Mouse (Mus musculus) T-cell, adult 2 months (primary cell): ENCODE results near the gene Hexdc.

Experiments used
- DNase-seq: peaks from one replicate; pipeline ENCODE4 v3.0.0; 2022; ENCODE audit warnings: low spot score

Hexdc gene

DNA sequence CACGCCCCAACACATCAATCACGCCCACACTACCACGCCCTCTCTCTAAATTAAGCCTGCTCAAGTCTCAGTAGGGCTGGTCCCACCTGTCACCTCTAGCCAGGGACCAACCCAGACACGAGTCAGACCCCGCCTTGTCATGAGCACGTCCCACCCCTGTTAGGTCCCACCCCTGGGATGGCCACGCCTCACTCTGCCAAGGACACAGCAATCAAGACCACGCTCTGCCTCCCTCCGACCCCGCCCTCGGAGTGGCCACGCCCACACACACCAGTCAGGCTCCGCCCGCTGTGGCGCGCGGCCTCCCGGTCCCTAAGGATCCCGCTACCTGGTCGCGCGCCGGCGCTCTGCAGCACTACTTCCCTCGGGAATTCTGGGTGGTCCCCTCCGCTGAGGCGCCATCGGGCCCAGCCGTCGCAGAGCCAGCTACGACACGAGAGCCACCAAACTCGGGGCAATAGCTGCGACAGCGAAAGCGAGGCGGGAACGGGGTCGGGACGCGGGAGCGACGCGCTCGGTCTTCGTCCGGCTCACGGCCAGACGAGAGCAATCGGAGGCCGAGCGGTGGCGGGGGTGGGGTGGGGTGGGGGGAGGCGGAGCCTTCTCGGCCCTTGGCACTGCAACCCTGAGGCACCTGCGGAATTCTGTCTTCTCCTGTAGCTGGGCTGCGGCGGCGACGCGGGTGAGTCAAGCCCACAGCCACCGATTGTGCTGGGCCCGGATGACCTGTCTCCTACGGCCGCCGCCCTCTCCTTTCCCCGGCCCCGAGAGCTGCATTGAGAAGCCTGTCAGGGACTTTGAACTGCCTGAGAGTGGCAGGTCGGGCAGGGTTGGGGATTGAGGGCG lies at the start of gene Hexdc, which contains the start of gene Ogfod3:
Hexdc (plus strand) TSS at position 273 of the 846 bp plus-strand sequence.
Ogfod3 (minus strand) TSS at position 551 of the 846 bp plus-strand sequence.
- DNase-seq = peak; percentile 93

DNA sequence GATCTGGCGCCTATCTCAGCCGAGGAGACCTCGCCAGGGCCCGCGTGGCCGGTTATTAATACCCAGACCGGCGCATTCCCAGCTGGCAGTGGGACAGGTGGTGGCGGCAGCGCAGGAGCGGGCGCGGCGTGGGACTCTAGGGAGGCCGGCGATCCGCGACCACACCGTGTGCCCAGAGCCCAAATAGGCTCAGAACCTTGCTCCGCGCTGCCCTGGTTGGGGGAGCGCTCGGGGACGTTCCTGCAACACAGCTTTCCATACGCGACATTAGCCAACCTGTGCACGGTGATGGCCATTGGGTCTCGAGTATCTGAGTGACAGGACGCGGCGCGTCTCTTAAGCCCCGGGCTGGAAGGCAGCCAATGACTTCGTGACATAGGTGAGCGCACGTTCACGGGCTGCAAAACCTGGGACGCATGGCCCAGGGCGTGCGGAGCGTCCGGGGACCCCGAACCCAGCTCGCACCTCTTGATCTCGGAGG lies 47.8 kb upstream of the Hexdc start:
- no peak for DNase-seq

DNA sequence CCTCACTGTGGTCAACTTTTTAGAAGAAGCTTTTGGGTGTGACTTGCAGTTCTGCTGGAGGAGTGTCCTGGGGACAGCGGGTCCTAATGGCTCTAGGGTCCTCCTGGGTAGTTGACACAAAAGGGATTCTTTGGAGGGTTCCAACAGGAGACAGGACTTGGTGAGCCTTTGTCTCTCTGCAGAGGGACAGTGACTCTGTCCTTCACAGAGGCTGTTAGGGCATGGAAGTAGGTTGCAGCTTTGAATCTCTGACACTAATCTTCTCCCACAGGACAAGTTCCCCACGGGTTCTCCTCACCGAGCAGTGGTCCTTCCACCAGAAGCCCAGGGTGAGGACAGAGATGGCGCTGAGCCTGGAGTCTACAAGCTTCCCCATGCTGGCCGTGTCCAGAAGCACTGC lies 44.3 kb upstream of the Hexdc start, which contains the start of gene Uts2r:
Uts2r (plus strand) TSS at position 301 of the 400 bp plus-strand sequence.
- DNase-seq = no peak

DNA sequence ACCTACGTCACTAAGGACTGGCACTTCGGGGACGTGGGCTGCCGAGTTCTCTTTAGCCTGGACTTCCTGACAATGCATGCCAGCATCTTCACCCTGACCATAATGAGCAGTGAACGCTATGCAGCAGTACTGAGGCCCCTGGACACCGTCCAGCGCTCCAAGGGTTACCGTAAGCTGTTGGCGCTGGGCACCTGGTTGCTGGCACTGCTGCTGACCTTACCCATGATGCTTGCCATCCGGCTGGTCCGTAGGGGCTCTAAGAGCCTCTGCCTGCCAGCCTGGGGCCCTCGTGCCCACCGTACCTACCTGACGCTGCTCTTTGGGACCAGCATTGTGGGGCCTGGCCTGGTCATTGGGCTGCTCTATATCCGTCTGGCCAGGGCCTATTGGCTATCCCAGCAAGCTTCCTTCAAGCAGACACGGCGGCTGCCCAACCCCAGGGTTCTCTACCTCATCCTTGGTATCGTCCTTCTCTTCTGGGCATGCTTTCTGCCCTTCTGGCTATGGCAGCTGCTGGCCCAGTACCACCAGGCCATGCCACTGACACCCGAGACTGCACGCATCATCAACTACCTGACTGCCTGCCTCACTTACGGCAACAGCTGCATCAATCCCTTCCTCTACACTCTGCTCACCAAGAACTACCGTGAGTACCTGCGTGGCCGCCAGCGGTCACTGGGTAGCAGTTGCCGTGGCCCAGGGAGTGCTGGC lies 43.4 kb upstream of the Hexdc start:
- no peak for DNase-seq

DNA sequence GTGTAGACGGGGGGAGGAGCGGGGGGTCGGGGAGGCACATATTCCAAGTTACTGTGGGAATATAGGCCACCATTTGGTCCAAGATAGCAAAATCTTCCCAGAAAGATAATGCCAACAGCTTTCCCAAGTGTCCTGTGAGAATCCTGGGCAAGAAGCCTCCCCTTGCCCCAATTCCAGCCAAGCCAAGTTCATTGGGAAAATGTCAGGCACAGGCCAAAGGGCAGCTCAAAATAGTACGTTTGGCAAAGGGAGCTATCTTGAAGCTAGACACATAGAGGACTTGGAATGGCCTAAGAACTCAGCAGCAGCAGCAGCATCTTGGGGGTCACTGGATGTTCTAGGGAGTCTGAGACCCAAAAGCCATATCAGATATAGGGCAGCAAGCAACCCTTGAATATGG lies 40.5 kb upstream of the Hexdc start:
- no peak for DNase-seq

DNA sequence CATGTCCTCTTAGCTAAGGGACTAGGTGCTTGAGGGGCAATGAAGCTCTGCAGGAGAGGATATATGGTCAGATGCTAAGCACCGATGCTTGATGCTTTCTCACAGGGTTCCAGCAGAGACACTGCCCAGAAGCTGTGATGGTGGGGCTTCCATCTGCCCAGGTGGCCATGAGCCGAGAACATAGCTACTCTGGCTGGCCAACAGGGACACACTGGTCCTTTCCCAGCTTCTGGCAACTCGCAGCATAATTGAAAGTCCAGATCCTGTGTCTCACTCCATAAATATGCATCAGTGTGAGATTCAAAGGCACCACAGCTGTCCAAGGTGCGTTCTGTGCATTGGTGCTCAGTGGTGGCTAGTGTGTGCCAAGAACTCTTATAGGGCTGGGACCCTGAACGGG lies 31.0 kb upstream of the Hexdc start:
- no peak for DNase-seq

DNA sequence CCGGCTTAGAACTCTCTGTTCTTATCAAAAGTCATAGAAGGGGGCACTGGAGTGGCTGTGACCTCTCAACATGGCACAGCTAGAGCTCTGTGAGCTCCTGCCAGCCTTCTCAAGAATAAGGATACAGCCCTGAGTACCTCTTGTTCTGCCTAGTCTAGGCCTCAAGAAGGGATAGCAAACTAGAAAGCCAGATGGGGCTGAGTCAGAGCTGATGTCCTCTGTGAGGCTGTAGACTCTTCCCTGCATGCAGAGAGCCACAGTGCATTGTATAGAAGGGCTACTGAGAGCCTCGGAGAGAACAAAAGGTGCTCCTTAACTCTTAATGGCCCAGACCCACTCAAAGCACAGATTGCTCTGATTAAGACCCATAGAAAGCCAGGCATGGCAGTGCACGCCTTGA lies 30.0 kb upstream of the Hexdc start:
- no peak for DNase-seq

DNA sequence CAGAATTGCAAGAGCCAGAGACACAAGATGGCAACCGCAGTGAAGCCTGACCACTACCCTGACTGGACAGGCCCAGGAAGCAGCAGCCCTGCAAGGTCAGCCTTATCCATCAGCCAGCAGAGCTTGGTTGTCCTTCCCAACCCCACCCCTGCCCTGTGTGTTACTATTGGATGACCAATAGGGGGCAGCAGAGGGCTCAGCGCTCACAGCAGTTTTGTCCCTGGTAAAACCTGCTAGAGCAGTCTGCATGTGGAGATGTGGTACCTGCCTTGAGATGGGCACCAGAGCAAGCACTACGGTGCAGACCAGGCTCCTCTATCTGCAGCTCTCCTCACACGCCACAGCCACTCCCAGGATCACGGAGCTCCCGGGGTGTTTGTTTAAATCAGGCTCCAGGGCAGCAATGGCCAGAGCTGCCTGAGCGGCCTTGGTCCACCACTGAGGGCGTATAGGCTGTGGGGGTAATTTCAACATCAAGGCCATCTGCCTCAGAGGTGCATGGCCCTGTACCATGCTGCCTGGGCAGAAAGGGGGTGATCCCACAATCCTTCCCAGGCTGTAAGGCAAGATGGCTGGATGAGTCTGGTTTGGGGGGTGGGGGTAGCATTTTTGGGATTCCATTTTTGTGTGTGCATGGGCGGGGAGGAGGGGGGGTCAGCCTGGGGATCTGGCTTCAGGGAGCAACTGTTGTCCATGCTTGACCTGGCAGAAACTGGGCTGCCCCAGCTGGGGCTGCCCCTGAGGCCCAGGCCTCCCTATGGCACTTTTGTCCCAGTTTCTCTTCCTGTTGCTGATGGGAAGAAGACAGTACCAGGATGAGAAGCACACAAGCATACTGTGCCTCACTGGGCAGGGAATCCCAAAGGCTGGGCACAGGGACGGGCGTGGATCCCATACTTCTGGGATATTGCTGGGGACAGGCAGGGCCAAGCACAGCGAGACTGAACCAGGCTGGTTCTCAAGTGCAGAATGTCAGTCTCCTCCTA lies 27.7 kb upstream of the Hexdc start:
- peak; percentile 44 for DNase-seq

DNA sequence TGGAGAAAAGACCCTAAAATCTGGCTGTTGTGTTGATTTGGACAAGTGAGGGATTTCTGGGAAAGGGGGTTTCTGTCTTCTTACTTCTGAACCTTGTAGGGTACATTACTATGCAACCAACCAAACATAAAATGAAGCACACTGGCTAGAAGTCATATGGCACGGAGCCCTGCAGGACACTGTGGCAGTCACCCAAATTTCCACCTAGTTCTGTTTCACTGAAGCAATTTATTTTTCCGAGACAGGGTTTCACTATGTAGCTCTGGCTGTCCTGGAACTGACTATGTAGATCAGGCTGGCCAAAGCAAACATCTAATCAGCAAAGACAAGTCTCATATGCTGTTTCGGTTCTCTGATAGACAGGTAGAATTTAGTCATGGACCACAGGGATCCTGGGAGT lies 14.6 kb upstream of the Hexdc start:
- DNase-seq = no peak

DNA sequence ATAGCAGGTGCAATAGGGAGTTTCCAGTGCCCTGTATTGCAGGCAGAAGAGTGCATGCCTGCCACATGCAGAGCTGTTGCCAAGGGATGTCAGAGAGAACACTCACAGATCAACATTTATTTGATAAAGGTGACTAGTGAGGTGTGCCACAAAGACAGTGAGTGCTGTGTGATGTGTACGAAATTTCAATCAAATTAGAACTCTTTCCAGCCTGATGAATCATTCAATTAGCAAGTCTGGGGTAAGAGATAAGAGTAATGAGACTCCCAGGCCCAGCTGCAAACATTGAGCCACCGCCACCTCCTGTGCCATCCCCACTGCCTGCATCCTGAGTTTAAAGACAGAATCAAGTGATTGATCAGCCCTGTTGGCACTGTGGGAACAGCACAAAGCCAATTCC lies 11.5 kb upstream of the Hexdc start:
- no peak for DNase-seq

DNA sequence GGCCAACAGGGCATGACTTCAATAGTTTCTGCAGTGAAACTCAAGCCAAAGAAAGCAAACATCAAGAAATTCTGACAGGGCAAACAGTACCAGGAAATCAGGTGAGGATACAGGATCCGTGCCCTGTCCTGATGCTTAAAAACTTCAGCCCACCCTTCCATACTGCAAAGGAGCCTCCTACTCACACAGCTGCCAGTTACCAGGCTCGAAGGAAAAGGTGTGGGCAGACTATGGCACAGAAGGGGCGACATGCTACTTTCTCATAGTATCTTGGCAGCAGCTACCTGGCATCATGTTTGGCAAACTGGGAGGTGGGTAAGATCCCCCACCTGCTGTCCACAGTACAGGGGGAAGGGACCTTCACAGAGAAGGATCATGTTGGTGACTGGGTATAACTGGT lies 10.8 kb upstream of the Hexdc start:
- DNase-seq = no peak

DNA sequence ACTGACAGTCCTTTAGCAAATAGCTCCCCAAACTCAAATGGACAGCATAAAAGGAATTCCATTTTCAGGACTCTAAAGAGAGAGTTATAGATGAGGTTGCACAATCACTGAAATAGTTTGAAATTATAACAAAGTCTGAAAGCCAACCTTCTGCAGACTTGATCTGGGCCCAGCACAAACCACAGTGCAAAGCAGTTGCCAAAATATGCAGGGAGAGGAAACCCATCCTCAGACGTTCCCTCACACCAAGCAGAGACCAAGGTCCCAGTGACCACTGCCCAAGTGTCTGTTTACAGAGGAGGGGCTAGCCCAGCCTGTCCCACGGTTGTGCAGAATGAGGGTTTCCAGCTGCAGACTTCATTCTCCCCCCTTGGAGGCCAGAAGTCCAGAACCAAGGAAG lies 5.6 kb upstream of the Hexdc start:
- no peak for DNase-seq

DNA sequence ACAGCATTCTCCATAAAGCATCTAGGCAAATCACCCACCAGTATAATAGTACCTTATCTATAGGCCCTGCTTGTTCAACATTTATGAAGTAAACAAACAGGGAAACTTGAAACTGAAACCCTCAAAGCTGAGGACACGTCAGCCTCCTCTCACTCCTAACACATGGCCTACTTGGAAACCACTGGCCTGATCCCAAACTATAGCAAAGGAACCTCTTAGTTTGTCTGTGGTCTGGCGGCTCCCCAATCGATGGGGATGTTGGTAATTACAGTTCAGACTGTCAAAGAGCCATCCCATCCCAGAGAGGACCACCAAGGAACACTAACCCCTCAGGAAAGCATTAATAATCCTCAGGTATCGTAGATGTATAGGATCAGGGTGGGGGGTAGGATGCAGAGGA lies 4.4 kb upstream of the Hexdc start:
- DNase-seq = no peak

DNA sequence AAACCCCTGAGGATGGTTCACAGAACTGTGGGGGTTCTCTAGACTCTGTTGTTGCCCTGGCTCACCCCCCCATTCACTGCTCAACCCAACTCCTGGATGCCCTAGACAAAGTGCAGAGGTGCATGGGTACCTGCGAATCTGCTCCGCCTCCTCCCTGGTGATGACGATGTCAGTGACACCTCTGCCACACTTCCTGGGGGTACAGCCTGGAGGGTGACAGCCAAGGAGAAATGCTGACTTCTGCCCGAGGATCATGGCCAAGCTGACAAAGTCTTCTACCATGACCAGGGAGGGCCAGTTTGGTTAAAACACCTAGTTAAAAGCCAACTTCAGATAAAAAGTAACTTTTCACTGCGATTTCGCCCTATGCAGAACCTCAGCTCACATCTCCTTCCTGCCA lies 3.5 kb upstream of the Hexdc start:
- no peak for DNase-seq

DNA sequence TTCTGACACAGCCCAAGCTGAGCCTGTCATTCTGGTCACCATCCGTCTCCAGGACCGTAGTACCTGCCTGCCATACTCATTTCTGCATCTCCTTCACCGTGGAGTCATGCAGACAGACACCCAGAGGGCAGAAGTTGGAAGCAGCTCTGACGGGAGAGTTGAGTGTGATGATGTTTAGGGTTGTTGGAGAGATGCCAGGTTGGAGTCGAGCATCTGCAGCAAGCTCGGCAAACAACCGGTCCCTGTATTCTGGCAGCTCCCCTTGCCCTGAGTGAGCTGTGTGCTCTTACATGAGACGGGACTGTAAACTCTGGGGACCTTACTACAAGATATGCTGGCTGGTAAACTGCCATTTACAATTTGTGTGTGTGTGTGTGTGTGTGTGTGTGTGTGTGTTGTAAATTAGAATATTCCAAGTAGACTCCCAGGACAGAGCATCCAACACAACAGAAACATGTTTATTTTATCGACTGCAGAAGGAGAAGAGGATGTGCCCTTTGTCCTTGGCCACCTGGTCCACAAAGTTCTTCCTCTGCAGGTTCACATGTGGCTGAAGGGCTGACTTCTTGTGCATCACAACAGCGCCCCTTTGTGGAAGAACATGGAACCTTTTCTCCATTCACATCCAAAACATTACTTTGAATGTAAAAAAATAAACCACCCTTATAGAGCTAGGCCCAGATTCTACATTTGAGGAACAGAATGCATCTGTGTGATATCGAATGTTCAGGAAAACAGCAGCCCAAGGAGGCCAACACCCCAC lies 2.6 kb upstream of the Hexdc start:
- peak; percentile 28 for DNase-seq

DNA sequence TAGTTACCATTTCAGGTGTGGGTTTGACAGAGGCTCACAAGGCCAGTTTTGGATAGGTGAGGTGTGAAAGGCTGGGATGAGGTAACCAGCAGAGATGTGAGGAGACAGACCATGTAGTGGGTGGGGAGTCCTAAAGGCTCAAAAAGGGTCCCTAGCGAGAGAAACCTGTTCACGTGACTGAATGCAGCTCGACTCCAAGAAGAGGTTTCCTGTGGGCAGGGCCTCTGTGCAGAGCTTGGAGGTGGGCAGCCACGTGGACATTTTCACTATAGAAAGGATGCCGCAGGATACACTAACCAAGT lies 423 bp upstream of the Hexdc start:
- no peak for DNase-seq

DNA sequence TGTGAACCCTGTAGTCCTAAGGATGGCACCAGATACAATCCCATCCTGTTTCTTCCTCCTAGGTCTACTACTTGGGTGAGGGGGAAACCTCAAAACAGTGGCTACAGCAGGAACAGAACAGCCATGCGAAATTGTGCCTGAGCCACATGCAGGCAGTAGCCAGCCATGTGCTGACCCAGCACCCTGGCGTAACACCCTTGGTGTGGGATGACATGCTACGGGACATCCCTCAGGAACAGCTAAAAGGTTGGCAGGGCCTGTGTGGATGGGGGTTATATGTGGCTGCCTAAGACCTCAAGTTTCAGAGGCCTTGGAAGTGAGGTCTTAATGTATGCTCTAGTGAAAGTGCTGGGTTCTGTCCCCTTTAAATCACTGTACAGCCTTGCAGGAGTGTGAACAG lies 12.6 kb downstream of the Hexdc start:
- no peak for DNase-seq

DNA sequence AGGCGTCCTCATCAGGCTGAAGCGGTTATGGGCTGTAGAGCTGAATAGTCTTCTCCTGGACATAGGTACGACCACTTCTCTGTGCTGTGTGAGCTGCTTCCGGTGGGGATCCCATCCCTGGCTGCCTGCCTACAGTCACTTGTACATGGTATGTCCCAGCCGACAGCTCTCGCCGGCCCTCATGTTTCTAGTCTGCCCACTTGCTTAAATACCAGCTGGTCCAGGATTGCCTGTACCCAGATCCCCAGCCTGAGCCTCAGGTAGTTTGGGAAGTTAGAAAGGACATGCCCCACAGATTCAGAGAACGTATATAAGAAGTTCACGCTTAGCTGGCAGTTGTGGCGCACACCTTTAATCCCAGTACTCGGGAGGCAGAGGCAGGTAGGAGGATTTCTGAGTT lies 15.5 kb downstream of the Hexdc start:
- no peak for DNase-seq

DNA sequence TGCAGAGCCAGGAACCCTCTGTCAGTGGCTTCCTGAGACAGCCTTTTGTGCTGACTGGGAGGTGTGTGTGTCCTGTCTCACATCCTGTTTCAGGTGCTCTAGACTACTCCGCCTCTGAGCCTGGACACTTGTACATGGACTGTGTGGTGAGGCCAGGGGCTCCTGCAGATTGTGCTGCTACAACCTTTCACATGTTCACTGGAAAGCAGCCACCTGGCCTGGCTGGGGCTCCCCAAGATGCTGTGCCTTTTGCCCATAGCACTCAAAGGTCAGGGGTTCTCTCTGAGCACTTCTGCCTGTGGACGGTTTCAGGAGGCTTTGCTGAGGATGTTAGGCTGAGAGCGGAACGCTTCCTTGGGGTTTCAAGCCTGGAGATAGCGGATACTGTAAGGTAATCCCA lies 16.5 kb downstream of the Hexdc start:
- DNase-seq = no peak

DNA sequence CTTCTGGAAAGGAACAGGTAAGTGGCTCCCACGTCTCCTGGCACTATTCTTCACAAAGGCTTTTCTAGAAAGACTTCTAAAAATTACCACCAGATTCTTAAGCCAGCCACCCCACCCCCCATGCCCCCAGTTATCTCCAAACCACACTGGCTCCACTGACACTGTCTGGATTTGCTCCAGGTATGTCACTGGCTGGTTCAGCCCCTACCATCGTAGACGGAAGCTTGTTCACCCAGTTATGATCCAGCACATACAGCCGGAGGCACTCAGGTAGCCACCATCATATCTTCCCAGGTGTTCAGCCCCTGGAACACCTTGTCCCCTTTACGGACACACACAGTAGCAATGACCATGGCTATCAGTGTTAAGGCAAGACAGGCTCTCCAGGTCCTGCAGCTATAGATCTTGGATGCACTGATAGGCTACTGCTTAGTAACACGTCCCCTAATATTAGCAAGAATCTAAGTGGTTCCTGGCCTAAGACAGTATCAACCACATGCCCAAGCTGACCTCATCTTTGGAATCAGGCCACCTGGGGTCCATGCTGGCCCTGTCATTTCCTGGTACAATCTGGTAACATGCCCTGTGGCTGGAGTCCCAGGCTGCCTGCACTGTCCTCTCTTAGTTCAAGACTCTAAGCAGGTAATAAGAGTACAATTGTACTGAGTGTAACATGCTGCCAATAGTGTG lies 17.2 kb downstream of the Hexdc start:
- DNase-seq = no peak
